Mouse (Mus musculus) liver, embryonic 14.5 days (tissue): ENCODE data around the gene Ctnnbip1. TPM values are rescaled to one million over a fixed set of nuclear protein-coding genes. Genes with fewer than 3 reads are reported as not detected.

Experiments used
- ATAC-seq: fragments of 200-750 bp; cut with Nextera tagmentation; 2 replicates; pipeline ENCODE4 v1.8.0; 2017; ENCODE audit warnings: moderate number of reproducible peaks, mild to moderate bottlenecking, moderate library complexity; ENCODE audit not compliant: insufficient read depth
- DNase-seq, 3 experiments: peaks; one replicate each; pipeline ENCODE4 v3.0.0-alpha.2; 2012 to 2013; ENCODE audit warnings: low read depth in 3 of 3, low spot score in 3 of 3
- H3K27ac ChIP-seq: fragments of 300-500 bp; sonication (generic); 2 replicates; pipeline ENCODE4 v1.5.1; 2014; ENCODE audit warnings: moderate library complexity, mild to moderate bottlenecking, control low read depth, inconsistent platforms
- H3K27me3 ChIP-seq: fragments of 300-500 bp; sonication (generic); 2 replicates; pipeline ENCODE4 v1.6.1; 2014; ENCODE audit warnings: mild to moderate bottlenecking, low read length, moderate library complexity; ENCODE audit not compliant: control insufficient read depth, insufficient read depth
- H3K36me3 ChIP-seq: fragments of 300-500 bp; sonication (generic); replicated peaks from 2 replicates; pipeline ENCODE4 v1.6.1; 2014; ENCODE audit warnings: low read depth; ENCODE audit not compliant: control insufficient read depth, insufficient read depth
- H3K4me1 ChIP-seq, 2 experiments: fragments of 200-500 bp in 1 of 2; fragments of 300-500 bp in 1 of 2; sonication (generic) in 1 of 2; replicated peaks; 2 replicates each; pipeline ENCODE4 v1.6.1; 2012 to 2014; ENCODE audit warnings: antibody characterized with exemption in 1 of 2, inconsistent platforms in 1 of 2, low read length in 1 of 2; ENCODE audit not compliant: control insufficient read depth in 2 of 2, insufficient read depth in 2 of 2
- H3K4me2 ChIP-seq: fragments of 300-500 bp; sonication (generic); 2 replicates; pipeline ENCODE4 v1.6.1; 2014; ENCODE audit warnings: low read depth, mild to moderate bottlenecking, control low read depth, moderate library complexity
- H3K4me3 ChIP-seq, 2 experiments: fragments of 200-500 bp in 1 of 2; fragments of 300-500 bp in 1 of 2; sonication (generic) in 1 of 2; 2 replicates each; pipeline ENCODE4 v1.5.1; 2012 to 2014; ENCODE audit warnings: low read depth in 2 of 2, low read length in 2 of 2, mild to moderate bottlenecking in 2 of 2, control low read depth in 1 of 2, inconsistent platforms in 1 of 2, moderate library complexity in 1 of 2; ENCODE audit not compliant: insufficient read depth in 1 of 2
- H3K9ac ChIP-seq: fragments of 300-500 bp; sonication (generic); replicated peaks from 2 replicates; pipeline ENCODE4 v1.6.1; 2014; ENCODE audit warnings: mild to moderate bottlenecking, control low read depth, moderate library complexity
- H3K9me3 ChIP-seq: fragments of 300-500 bp; sonication (generic); 2 replicates; pipeline ENCODE4 v1.6.1; 2016; ENCODE audit warnings: low read length, mixed read lengths; ENCODE audit not compliant: control insufficient read depth
- CTCF ChIP-seq: IDR thresholded peaks from 2 replicates; pipeline ENCODE4 v1.5.1; 2016; ENCODE audit warnings: antibody characterized with exemption, low read depth, control low read depth
- EP300 ChIP-seq: IDR thresholded peaks from 2 replicates; pipeline ENCODE4 v1.6.1; 2016; ENCODE audit warnings: antibody characterized with exemption, low read depth
- WGBS: fragments of 180-500 bp; shearing (Covaris S2); extraction: QIAGEN DNeasy Blood & Tissue Kit; methylation state at CpG from one replicate; pipeline ENCODE4 v1.1.7; 2014; ENCODE audit not compliant: insufficient replicate concordance; 5-methylcytosine and 5-hydroxymethylcytosine counted together
- polyA plus RNA-seq, 2 experiments: library from polyadenylated mRNA; depleted of rRNA in 1 of 2; stranded (reverse) in 1 of 2; unstranded in 1 of 2; fragments of >200 nt; fragmentation: Nextera tagmentation in 1 of 2; extraction: Ambion mirVana in 1 of 2; gene quantifications; 2 replicates each; pipeline versions ENCODE4 v1.2.1 to v1.2.3; 2012 to 2014

Ctnnbip1 gene
- polyA plus RNA-seq, 2 experiments, result 2.2 to 4.0 TPM

- no peak for ATAC-seq
- Histone ChIP-seq H3K36me3 (no peaks in the 10 kb centered on the region), H3K4me1 (no peaks in the 10 kb centered on the region), H3K9ac (no peak overlapping the region), H3K27ac (no peak overlapping the region), H3K9me3 (no peaks in the 10 kb centered on the region), H3K4me3 (no peak overlapping the region), H3K27me3 (no peaks in the 10 kb centered on the region), H3K4me2 (no peak overlapping the region)
- no peak for DNase-seq
- 75% methylated on average over 5 of the region's 5 CpGs for WGBS
- TF ChIP-seq EP300, result no peak
- TF ChIP-seq CTCF, result no peak
Measured at GRCm38 (mm10) chr4:149557905-149558304, 39.9 kb downstream of the Ctnnbip1 start.

- no peaks in the 10 kb centered on the region for H3K9me3 ChIP-seq
- no peak overlapping the region for H3K4me2 ChIP-seq
- DNase-seq (no peak), ATAC-seq (no peak)
- no peak for TF ChIP-seq CTCF
- no peak for TF ChIP-seq EP300
- WGBS, result 60% methylated on average over 3 of the region's 3 CpGs
- H3K27me3 ChIP-seq, result no peaks in the 10 kb centered on the region
- no peak overlapping the region for H3K27ac ChIP-seq
- H3K9ac ChIP-seq, result no peak overlapping the region
- no peaks in the 10 kb centered on the region for H3K4me1 ChIP-seq
- no peaks in the 10 kb centered on the region for H3K36me3 ChIP-seq
- no peak overlapping the region for H3K4me3 ChIP-seq
Measured at GRCm38 (mm10) chr4:149558389-149558788, 40.4 kb downstream of the Ctnnbip1 start.

DNA sequence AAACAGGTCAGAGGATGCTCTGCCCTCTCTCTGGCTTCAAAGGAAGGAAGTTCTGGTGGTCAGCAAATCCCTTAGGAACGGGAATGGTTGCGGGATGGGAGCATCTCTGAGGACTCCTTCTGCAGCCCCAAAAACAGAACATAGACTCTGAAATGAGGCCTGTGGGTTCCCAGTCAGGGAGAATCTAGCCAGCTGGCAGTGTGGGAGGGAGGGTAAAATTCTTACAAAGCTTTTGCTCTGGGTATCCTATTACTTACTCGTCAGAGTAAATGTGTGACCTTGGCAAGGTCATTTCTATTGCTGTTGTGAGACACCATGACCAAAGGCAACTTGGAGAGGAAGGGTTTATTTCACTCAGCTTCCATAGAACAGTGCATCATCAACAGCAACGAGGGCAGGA lies 43.4 kb downstream of the Ctnnbip1 start:
- H3K9ac ChIP-seq, result no peak overlapping the region
- H3K9me3 ChIP-seq, result no peaks in the 10 kb centered on the region
- H3K4me1 ChIP-seq, result no peaks in the 10 kb centered on the region
- no peaks in the 10 kb centered on the region for H3K36me3 ChIP-seq
- 59% methylated on average over 4 of the region's 4 CpGs for WGBS
- ATAC-seq, result no peak
- no peak for DNase-seq
- TF ChIP-seq CTCF (no peak), EP300 (no peak)
- no peak overlapping the region for H3K4me3 ChIP-seq
- no peak overlapping the region for H3K27ac ChIP-seq
- no peak overlapping the region for H3K4me2 ChIP-seq
- no peaks in the 10 kb centered on the region for H3K27me3 ChIP-seq

DNA sequence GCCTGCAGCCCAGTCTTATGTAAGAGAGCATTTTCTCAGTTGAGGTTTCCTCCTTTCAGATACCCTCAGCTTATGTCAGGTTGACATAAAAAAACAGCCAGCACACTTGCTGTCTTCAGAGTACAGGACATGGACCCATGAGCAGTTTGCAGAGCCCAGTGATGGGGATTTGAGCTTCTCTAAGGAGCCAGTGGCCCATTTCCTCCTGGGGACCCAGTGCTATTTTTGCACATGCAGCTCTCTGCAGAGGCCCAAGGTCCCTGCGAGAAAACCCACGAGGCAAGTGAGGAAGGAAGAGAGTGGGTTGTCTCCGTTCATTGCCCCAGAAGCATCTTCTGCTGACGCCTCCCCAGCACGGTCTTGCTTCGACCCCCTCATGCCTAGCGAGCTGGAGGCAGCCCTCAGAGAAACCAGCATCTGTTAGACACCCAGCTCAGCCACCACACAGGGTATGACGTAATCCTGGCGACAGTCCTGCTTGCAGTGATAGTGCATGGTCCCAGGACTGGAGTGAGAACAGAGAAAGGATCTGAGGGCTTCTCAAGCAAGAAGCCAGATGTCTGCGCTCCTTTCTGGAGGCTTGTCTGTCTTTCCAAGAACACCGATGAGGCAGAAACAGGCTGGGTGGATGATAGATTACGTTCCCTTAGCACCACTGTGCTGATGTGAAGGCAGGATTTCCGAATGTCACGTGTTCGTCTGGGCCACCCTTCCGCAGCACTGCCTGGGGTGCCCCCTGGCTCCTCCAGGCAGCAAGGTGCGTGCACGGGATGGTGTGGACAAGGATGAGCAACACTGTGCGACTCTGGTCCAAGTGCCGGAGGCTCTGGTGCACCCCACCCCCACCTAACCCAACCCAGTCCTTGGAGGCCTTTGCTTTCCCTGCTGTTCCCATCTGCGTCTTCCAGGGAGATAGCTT lies 44.2 kb downstream of the Ctnnbip1 start:
- DNase-seq (no peak), ATAC-seq (no peak)
- H3K36me3 ChIP-seq, result no peaks in the 10 kb centered on the region
- no peaks in the 10 kb centered on the region for H3K4me1 ChIP-seq
- no peak overlapping the region for H3K9ac ChIP-seq
- no peaks in the 10 kb centered on the region for H3K9me3 ChIP-seq
- no peak overlapping the region for H3K4me3 ChIP-seq
- WGBS, result 35% methylated on average over 21 of the region's 21 CpGs
- no peaks in the 10 kb centered on the region for H3K27me3 ChIP-seq
- H3K4me2 ChIP-seq, result no peak overlapping the region
- no peak for TF ChIP-seq CTCF
- no peak for TF ChIP-seq EP300
- no peak overlapping the region for H3K27ac ChIP-seq

DNA sequence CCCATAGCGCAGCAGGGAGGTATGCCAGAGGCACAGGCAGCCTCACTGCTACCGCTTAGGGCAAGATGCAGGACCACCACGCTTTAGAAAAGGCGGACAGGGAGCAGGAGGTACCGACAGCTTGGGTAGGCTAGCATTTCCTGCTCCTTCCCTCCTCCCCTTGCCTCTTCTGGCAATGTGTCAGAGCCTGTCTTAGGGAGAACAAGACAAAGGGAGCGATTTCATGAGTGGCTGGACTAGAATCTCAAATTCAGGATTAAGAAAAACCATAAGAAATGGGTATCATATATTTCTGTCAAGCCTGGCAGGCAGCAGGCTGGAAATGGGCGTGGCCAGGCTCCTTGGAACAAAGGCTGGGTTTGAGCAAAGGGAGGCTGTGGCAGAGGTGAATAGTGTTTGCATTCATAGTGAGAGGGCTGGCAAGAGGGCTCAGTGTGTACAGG lies 44.9 kb downstream of the Ctnnbip1 start:
- H3K9me3 ChIP-seq, result no peaks in the 10 kb centered on the region
- no peak for TF ChIP-seq EP300
- no peak for TF ChIP-seq CTCF
- 0 out of 4 replicates have a peak, but pooled peaks cover 0 to 2% of the 10 kb centered on the region in 2 experiments for H3K4me1 ChIP-seq
- H3K27me3 ChIP-seq, result no peaks in the 10 kb centered on the region
- no peak overlapping the region for H3K27ac ChIP-seq
- no peaks in the 10 kb centered on the region for H3K36me3 ChIP-seq
- no peak overlapping the region for H3K4me3 ChIP-seq
- ATAC-seq (no peak), DNase-seq (no peak)
- H3K9ac ChIP-seq, result no peak overlapping the region
- WGBS, result 46% methylated on average over 7 of the region's 7 CpGs
- H3K4me2 ChIP-seq, result no peak overlapping the region
